Mouse (Mus musculus) heart, postnatal 4 days (tissue): Measurements from ENCODE around the gene Vrk2. TPM values are rescaled to one million over a fixed set of nuclear protein-coding genes. Genes with fewer than 3 reads are reported as not detected.

Experiments used
- total RNA-seq, 2 experiments: library from RNA; stranded (reverse); gene quantifications; 2 replicates each; pipeline ENCODE4 v1.2.3; 2021

Gene Vrk2
- total RNA-seq, 2 experiments from 2014 or later = 9.7 to 10.6 TPM

Other genes with a start within 250 kb of the Vrk2 start
- 10 to 100 TPM; 15.4 to 16.5 TPM for gene Fancl, start 207.9 kb downstream of the Vrk2 start, total RNA-seq
- not detected for gene Gm6899, start 758 bp downstream of the Vrk2 start, total RNA-seq